Mouse (Mus musculus): ENCODE data around the gene Ctdnep1.

DNA sequence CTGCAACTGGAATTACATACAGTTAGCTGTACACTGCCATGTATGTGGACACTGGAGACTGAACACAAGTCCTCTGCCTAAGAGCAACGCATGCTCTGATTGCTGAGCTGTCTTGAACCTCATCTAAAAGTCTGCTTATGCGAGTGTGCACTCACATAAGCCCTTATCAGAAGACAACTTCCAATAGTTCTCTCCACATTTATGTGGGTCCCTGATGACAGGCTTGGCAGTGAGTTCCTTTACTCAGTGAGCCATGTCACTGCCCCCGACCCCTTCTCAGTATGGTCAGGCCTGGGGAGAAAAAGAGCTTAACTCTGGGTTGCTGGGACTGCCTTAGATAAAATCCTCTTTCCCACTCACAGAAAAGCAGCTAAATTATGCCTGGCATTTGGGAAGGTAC lies 35.7 kb downstream of the Ctdnep1 start, which contains the start of gene Dlg4:
- TF ChIP-seq CTCF (IDR thresholded peaks at IDR 0.05; ENCODE audit: control insufficient read depth, insufficient read depth, low read length): no peak
- TF ChIP-seq POLR2A (IDR thresholded peaks at IDR 0.05; ENCODE audit: borderline replicate concordance, control insufficient read depth, low read depth, low read length): no peak

All from bone marrow, adult 2 months (tissue).